Mouse (Mus musculus) layer of hippocampus, adult 9-11 months (tissue): ENCODE measurements at regions not wholly inside any gene's neighbourhood (a gene's known extent, or its start where the extent isn't known, plus 50 kb on each side); places are given as distances from the start of the nearest gene placed in this dataset.
A peak's percentile ranks its signal among the peaks of the same experiment; 100 is the strongest.
"Not testable (repeated sequence)": the region's sequence is repeated elsewhere in the genome, so short reads cannot be mapped to it uniquely, and the experiment has no call there.

ENCODE experiments used
- DNase-seq: peaks from one replicate; pipeline ENCODE4 v3.0.0; 2022

DNA sequence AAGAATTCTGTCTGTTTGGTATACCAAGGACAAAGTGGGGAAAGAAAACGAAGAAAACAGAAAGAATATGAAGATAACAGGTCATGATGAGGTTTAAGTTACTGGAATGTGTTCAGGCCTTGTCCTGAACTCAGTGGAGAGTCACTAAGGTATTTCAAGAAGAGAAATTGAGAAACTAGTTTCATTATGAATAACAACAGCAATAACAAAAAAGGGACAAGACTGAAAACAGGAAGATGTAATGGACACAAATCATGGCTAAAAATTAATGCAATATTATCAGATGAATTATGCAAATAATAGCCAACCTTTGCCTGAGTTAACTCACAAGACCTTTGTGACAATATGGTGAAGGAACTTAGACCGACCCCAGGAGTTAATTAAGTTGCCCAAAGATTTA is 530.2 kb upstream of the 2610301B20Rik start:
- DNase-seq, result no peak

DNA sequence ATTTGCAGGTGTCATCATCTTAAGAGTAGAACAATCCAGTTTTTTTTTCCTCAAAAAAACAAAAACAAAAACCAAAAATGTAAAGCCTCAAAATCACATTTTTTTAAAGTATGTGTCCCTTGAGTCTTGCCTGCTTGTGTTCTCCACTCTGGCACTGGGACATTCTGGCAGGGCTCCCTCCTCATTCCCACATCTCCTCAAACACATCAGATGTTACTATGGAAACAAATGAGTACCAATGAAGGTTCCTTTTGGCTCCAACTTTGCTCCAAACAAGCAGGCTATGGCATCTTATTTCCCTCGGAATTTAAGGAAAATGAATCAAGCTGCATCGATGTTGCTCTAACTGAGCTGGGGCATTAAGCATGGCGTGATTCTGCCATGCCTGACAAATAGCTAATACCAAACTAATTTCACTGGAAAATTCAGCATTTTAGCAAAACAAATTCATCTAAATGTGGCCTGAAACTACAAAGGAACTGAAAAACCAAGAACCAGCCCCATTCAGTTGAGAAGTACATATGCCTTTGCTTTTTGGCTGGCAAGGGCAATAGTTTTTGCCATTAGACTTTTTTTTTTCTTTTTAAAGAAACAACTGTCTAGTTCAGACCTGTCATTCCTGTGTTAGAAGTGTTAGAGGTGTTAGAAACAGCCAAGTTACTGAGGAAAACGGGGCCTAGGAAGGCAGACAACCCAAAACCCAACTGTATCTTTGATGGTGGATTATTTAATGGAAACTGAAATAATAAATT is 522.2 kb upstream of the 2610301B20Rik start:
- DNase-seq, result peak; percentile 39

DNA sequence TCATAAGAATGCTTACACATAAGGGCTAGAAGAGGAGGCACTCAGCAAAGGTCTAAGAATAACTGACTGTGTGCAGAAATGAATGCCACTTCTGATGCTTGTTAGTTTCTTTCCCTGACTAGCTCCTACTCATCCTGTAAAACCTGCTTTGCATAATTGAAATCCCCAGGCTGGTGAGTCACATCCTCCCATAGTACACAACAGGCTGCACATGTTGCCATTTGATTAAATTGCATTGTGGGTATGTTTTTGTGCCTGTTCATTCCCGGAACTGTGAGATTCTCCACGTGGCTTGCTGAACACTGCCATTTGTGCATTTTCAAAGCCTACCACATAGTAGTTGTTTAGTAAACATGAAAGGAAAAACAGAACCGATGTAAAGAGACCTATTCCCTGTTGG is 516.7 kb upstream of the 2610301B20Rik start:
- DNase-seq, result peak; percentile 15

DNA sequence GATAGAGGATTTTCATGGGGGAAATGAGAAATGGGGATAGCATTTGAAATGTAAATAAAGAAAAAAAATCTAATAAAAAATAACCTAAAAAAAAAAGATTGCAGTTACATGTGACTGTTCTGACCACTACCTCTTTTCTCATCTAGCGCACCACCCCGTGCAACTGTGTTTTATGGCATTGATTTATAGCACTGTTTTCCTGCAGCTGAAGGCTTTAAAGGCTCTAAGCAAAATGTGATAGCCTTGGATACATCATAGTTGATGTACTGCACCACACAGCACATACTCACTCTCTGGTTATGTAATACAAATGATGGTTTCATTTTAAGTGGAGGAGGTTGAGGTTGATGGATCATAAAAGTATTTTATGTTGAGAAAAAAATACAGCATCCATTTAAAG is 484.5 kb upstream of the 2610301B20Rik start:
- no peak for DNase-seq

DNA sequence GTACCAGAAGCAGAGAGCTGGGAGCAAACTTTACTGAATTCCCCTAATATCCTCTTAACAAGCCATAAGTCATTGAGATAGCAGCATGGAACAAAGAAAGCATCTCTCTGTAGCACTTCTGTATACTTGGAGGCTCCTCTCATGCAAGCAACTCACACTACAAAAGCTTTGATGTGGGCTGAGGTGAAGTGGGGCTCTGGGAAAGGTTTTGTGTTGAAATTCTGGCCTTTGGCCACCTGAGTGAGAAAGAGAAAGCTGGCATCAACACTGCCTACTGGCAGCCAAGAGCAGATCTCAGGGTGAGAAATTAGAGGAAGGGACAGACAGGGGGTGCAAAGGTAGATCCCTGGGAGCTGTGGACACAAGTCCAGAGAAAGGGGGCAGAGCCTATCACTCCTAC is 477.0 kb upstream of the 2610301B20Rik start:
- DNase-seq, result no peak

DNA sequence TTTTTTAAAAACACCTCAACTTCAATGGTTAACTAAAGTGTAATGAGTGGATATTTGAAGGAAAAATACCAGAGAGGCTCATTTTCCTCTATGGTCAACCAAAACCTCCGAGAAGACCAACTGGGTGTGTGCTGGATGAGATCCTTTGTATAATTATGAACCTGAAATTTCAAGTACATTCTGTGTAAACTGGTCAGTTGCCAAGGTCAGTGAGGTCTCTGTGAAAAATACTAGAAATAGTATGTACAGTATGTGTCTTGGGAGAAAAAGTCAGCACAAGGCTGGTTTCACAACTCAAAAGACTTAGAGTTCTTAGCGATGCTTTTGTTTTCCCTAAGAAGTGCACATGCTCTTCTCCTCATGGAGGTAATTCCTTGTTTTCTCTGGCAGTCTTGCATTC is 476.2 kb upstream of the 2610301B20Rik start:
- no peak for DNase-seq

DNA sequence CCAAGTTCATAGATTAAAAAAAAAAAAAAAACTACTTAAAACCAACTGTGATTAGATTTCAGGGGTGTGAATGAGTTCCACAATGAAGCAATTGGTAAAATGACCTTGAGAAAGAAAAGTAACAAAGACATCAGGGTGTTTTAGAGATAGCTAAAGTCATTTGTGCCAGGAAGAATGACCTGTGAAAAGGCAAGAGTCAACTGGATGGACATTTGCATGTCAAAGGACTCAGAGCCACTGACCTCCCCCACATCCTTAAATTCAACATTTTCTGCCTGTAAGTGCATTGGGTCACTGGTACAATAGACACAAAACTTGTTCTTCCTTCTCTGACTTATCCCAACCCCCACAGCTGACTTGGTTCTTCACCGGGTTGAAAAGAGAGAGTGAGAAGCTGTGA is 474.6 kb upstream of the 2610301B20Rik start:
- DNase-seq, result no peak

DNA sequence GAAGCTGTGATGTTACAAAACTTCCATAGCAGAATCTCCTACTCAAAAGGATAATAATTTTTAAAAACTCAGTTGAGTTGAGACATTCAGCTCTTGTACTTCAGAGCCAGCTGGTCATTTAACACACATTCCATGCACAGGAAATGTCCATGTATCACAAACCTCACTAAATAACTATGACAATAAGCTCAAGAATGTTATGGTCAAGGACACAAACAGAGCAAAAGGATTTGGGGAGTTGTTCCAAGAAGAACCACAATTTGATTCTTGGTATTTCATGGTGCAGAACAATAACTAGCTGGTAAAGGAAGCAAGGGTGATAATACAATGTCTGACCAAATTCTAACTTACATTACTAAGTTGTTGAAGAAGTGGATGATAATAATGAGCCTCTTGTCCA is 471.4 kb upstream of the 2610301B20Rik start:
- no peak for DNase-seq

DNA sequence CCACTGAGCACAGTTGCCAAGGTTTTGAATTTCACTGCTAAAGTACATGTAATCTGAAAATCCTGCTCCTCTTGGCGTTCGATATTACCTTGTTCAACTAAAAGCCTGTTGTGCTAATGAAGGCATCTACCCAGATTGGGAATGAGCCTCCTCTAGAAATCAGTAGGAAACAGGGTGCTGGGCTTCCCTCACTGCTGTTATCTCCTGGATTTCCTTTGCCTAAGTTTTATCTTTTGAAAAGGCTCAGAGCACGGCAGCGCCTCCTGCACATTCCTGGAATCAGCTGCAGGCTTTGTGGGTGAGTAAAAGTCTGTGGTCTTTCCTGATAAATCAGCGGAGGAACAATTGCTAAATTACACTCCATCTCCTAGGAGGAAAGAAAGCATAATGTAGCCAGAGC is 469.9 kb upstream of the 2610301B20Rik start:
- no peak for DNase-seq

DNA sequence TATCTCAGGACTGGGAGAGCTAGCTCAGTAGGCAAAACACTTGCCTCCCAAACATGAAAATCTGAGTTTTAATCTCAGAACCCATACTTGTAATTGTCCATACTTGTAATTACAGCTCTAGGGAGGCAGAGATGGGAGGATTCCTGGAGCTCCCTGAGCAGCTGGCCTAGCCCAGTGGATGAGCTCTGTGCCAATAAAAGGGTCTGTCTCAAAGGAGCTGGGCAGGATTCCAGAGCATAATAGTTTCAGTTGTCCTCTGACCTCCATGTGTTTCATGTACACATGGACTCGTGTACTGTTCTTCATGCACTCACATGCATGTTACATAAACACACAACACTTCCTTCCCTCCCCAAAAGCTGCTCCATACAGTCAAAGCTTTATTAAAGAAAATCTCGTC is 469.2 kb upstream of the 2610301B20Rik start:
- no peak for DNase-seq

DNA sequence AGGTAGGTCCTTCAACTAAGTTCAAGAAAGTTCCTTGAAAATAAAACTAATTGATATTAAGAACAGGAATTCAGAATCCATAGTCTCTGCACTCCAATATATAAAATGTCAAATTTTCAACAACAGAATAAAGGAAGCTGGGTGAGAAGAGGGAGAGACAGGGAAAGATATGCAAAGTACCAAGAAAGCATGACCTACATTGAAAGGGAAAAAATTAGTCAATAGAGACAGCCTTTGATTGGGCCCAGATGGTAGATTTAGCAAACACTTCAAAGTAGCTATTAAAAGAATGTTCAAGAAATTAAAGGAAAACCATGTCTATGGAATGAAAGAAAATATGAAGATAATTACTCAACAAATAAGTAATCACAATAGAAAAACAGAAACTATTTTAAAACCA is 460.0 kb upstream of the 2610301B20Rik start:
- DNase-seq, result no peak

DNA sequence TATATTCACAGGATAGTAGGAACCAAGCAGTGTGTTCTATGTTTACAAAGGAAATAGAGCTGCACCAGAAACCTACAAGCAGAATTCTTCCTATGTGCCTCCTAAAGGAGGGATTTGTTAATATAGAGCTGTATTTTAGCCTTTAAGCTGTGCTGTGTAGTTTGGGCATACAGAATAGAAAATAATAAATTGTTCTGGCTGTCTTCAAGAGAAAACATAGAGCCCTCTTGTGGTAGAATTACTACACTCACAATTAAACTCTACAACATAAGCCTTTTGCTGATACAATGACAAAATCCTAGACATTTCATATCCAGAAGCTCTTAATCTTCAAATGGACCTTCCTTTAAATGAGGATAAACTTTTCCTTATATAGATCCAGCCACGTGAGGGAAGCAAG is 452.9 kb upstream of the 2610301B20Rik start:
- DNase-seq, result no peak

DNA sequence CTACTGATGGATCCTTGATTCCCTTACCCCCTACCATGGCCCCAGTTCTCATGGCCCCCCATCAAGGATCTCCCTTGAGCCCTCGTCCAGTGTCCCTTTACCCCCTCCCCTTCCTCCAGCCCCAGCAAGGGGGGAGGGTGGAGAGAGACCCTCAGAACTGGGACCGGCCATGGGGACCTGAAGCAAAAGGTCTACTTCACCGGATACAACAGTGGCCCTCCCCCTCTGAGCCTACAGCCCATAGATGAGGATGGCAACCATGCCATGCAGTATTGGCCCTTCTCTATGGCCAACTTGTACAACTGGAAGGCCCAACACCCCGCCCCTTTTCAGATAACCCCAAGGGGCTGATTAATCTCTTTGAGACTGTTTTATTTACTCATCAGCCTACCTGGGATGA is 439.9 kb upstream of the 2610301B20Rik start:
- DNase-seq, result no peak

DNA sequence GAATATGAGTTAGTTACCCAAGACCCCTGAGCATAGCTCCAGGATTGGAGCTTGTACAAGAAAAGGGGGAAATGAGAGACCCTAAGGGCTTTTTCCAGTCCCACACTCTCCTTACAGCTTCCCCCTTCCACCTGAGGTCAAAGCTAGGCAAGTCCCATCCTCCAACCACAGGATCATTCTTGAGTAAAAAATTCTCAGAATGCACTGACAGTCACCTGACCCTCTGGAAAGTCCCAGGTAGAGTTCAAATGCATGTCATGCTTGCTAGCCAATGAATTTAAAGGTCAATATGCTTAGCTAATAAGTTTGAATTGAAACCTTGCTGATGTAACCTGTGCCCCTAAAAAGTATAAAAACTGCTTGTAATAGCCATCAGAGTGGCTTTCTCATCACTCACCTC is 434.4 kb upstream of the 2610301B20Rik start:
- not testable (repeated sequence) for DNase-seq

DNA sequence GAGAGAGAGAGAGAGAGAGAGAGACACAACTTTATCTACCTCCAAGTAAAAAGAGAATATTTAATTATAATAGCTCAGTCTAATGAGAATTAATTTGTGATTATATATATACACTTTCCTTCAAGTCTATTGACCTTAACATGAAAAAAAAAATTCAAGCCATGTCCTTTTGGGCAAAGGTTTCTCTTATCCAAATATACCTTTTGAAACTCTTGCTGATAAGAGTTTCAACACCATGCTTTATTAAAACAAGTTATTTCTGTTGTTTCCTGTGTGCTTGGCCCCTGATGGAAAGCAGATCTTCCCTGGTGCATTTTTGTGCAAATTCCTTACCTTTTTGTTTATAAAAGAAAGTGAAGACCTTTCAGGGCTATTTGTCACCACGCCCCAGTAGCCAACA is 414.7 kb upstream of the 2610301B20Rik start:
- no peak for DNase-seq

DNA sequence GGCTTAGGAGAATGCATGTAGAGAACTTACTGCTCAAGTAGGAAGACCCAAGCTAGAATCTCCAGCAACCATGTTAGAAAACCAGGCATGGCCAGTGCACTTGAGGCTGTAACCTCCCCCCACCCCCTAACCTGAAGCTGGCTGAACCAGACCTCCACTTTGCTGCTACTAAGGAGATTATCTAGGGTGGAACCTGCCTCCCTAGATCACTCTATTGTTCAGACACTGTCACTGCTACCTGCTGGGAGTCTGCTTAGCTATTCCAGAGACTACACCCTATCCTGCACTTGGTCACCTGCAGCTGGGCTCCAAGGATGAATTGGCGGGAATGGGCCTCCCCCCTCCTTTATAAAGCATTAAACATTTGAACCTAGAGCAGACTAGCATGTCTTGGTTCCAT is 393.4 kb upstream of the 2610301B20Rik start:
- no peak for DNase-seq

DNA sequence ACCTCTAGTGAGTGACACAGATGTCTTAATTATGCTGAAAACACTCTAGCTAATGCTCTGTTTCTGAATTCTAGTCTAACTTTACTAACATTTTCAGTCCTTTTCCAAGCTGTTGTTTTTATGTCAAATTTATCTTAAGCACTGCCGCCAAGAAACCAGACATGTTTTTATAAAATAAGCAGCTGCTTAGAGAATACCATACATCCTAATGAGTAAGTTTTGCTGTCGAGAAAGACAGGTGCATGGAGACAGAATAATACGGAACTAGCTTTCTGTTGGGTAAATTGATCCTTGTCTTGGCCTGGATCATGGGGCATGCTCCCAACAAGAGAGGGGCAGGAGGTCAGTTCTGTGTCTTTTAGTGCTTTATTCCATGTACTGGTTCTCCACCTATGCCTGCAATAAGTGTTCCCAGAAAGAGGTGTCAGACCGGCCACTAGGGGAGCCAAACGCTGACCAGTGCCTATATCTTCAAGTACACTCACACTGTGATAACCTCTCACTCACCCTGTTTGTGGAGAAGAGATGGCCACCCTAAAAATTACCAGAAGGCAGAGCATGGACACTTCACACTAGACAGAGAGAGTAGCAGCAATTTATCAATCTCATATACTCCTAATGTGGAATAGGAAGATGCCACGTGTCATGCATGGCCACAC is 366.0 kb upstream of the 2610301B20Rik start:
- DNase-seq, result peak; percentile 5

DNA sequence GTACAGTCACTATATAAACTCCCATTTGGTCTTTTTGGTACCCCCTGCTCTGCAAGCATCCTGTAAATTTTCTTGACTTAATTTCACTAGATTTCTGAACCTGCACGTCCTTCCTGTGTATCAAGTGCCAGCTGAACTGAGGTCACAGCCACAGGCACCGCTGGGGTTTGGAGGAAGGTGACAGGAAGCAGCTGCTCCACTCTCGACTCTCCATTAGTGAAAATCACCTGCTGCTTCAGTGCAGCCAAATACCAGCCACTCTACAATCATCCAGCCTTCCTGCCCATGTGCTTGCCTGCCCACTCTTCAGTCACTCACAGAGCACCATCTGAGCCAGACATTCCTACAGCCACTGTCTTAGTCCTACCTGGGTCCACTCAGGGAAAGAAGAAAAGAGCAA is 364.3 kb upstream of the 2610301B20Rik start:
- DNase-seq, result no peak

DNA sequence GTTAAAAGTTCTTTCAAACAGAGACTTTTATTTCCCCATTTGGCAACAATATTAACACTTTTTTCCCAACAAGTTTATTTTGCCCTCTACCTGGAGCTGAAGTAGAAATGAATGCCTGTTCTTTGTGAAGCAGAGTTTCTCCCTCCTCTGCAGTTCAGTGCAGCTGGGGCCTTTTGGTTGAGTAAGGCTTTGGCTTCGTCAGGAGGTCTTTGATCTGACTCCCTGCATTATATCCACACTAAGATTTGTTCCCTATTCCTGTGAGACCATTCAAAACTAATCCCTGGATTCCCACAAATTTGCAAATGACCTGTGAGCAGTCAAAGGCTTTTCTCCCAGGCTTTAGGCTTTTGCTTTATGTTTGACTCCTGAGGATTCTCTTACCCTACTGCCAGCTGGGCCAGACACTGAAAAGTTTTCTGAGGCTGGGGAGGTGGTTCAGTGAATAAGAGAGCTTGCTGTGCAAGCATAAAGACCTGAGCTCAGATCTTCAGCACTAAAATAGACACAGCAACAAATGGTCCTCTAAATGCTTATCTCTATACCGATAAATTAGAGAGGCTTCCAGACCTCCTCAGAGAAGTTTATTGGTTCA is 323.5 kb upstream of the 2610301B20Rik start:
- no peak for DNase-seq

DNA sequence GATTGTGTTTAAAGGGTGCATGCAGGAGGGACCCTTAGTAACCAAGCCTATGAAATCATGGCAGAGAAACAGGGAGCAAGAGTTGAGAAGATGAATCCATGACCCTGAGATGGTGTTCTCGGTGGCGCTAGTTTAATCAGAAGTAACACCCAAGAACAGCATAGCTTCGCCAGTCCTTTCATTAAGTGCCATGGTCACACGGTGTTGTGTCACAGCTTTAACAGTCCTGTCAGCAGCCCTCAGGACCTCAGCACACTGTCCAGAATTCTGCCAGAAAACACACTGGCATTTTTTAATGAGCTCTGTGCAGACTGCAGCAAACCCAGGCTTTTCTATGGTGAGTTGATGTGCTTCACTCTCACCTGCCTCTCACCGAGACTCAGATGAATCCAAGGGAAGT is 320.6 kb upstream of the 2610301B20Rik start:
- no peak for DNase-seq

DNA sequence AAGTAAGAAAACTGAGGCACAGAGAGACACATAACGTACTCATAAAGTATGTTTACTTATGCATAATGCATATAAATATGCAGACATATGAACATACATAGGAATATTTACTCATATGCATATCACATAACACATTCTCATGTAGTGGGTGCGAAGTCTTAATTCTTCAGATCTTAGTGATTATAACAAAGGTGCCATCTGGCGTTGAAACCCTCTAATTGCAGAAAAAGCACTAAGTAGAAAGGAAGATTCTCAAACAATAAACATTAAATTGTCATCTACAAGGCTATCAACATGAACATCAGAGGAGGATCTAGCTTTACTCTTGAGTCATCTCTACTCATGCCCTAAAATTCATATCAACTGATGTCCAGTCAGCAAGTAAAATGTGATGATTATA is 314.2 kb upstream of the 2610301B20Rik start:
- DNase-seq, result no peak

DNA sequence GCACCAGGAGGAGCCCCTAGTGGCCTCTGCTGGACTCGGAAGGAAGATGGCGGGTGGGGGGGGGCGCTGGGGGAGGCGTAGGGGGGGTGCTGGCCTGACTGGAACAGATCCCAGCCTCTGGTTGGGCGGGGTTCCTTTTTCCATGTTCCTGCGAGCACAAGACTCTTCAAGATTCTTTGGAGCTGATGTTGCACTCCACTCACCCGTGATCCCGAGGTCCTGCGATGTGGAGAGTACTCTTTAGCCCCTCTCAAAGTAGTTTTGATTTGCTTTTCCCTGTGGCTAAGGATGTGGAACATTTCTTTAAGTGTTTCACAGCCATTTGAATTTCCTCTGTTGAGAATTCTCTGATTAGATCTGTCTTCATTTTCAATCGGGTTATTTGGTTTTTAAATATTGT is 269.8 kb upstream of the 2610301B20Rik start:
- no peak for DNase-seq

DNA sequence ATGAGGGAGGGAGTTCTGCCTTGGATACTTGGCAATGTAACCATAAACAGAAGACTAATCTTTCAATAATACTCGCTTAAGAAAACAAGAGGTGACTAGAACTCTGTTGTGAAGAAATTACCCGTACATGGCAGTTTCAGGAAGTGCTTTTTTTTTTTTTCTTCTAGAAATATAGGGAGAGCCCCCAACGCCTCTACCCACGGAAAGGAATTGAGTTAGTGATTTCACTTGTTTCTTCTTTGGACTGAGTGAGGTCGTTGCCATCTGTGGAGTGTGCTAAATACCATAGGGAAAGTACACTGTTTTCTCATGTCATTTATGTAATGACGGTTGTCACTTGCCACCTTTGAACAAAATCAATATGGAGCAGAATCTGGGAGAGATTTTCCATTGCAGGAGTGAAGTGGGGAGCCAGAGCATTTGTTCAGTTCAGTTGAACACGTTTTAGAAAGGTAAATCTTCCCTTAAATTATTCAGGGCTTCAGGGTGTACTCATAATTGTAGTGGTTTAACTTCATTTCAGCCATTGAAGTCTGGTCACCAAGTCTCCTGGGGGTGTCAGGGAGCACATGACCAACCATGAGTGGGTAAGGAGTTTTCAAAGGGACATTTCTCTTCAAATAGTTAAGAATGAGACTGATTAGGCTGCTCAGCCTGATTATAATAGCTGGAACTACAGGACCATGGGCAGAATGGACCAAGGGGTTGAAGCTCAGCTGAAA is 266.3 kb upstream of the 2610301B20Rik start:
- DNase-seq, result no peak

DNA sequence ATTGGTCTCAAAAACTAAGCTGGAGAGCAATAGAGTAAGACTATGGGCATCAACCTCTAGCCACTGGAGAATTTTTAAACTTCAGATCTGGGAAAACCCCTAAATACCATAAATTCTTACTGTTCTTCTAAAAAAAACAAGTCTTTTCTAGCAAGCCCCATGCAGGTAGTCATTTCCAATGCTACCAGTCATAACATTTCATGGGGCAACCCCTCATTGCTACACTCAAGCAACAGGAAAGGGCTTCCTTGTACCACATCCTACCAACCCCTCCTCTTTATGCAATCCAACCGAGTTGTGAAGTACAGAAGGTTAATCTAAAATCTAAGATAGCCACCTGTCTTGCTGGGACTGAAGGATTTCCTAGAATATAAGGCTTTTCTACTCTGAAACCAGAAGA is 263.5 kb upstream of the 2610301B20Rik start:
- DNase-seq, result no peak
